Mouse (Mus musculus) stomach, postnatal 0 days (tissue): ENCODE results near the gene Gabrg2.

Source experiments
- CTCF ChIP-seq: IDR thresholded peaks from 2 replicates; pipeline ENCODE4 v1.5.1; 2016; ENCODE audit warnings: antibody characterized with exemption, low read depth, mild to moderate bottlenecking, moderate library complexity
- EP300 ChIP-seq: optimal IDR thresholded peaks from 2 replicates; pipeline ENCODE3; 2016; ENCODE audit warnings: antibody characterized with exemption

GRCm38 (mm10) chr11:41914066-41914465, 86.6 kb downstream of the Gabrg2 start:
- TF ChIP-seq CTCF (no peak), EP300 (no peak)
